Mouse (Mus musculus) midbrain, embryonic 13.5 days (tissue): ENCODE measurements around the gene Hormad1. TPM values are rescaled to one million over a fixed set of nuclear protein-coding genes. Genes with fewer than 3 reads are reported as not detected.
A peak's percentile ranks its signal among the peaks of the same experiment; 100 is the strongest.
"Not testable (repeated sequence)": the region's sequence is repeated elsewhere in the genome, so short reads cannot be mapped to it uniquely, and the experiment has no call there.

Experiments used
- ATAC-seq: fragments of 200-750 bp; cut with Nextera tagmentation; 2 replicates; pipeline ENCODE4 v1.8.0; 2017; ENCODE audit warnings: mild to moderate bottlenecking, moderate TSS enrichment, moderate library complexity
- H3K27ac ChIP-seq: fragments of 300-500 bp; sonication (generic); 2 replicates; pipeline ENCODE4 v1.5.1; 2015; ENCODE audit warnings: inconsistent platforms, mild to moderate bottlenecking, moderate library complexity
- H3K27me3 ChIP-seq: fragments of 300-500 bp; sonication (generic); 2 replicates; pipeline ENCODE4 v1.6.1; 2015; ENCODE audit warnings: mild to moderate bottlenecking, inconsistent platforms
- H3K36me3 ChIP-seq: fragments of 300-500 bp; sonication (generic); 2 replicates; pipeline ENCODE4 v1.6.1; 2015; ENCODE audit warnings: mild to moderate bottlenecking, inconsistent platforms
- H3K4me1 ChIP-seq: fragments of 300-500 bp; sonication (generic); replicated peaks from 2 replicates; pipeline ENCODE4 v1.6.1; 2015; ENCODE audit warnings: inconsistent platforms
- H3K4me2 ChIP-seq: fragments of 300-500 bp; sonication (generic); replicated peaks from 2 replicates; pipeline ENCODE4 v1.6.1; 2015; ENCODE audit warnings: moderate library complexity, mild to moderate bottlenecking, inconsistent platforms
- H3K4me3 ChIP-seq: fragments of 300-500 bp; sonication (generic); replicated peaks from 2 replicates; pipeline ENCODE4 v1.5.1; 2015; ENCODE audit warnings: mild to moderate bottlenecking, inconsistent platforms
- H3K9ac ChIP-seq: fragments of 300-500 bp; sonication (generic); replicated peaks from 2 replicates; pipeline ENCODE4 v1.6.1; 2015; ENCODE audit warnings: mild to moderate bottlenecking, inconsistent platforms
- H3K9me3 ChIP-seq: fragments of 300-500 bp; sonication (generic); 2 replicates; pipeline ENCODE4 v1.6.1; 2016; ENCODE audit warnings: mild to moderate bottlenecking, inconsistent platforms
- WGBS: fragments of 180-500 bp; shearing (Covaris S2); methylation state at CpG from one replicate; pipeline ENCODE4 v1.1.7; 2015; 5-methylcytosine and 5-hydroxymethylcytosine counted together
- polyA plus RNA-seq: library from polyadenylated mRNA; unstranded; fragments of >200 nt; fragmentation: Nextera tagmentation; extraction: Ambion mirVana; gene quantifications from 2 replicates; pipeline ENCODE4 v1.2.1, GENCODE M21; 2015

The Hormad1 gene
- polyA plus RNA-seq, 1 experiment from 2014 or later: not detected

DNA sequence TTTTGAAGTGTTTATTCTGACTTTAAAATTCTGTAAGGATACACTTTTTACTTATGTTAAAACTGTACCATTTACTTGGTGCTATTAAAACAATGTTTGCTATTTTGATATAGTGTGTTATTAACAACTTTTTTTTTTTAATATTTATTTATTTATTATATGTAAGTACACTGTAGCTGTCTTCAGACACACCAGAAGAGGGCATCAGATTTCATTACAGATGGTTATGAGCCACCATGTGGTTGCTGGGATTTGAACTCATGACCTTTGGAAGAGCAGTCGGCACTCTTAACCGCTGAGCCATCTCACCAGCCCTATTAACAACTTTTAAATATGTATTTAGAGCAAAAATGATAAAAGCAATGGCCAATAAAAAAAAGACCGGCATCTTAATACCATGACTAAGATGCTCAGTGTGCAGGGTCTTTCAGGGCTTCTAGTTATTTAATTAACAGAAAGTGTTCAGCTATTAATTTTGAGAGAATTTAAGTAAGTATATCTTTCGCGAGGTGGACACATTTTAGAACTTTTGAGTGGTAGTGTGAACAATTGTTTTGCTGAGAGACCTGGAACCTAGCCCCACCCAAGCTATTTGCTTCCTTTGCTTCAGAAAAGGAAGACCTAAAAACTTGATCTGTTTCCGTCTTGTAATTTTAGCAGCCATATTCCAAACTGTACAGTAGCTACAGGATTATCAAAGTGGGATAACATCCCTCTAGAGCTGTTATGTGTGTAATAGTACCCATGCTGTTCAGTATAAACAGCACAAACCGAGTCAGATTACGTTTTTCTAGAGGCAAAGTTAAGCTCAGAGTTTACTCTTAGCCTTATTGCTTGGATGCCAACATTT lies 28.5 kb downstream of the Hormad1 start:
- peak overlapping the region; percentile 85 for H3K4me3 ChIP-seq
- no peak overlapping the region for H3K9ac ChIP-seq
- H3K4me2 ChIP-seq: peak overlapping the region; percentile 58
- no peak for ATAC-seq
- peaks cover 9% of the 10 kb centered on the region for H3K36me3 ChIP-seq
- peak overlapping the region; percentile 59; the same call in 1 of the 2 replicates for H3K27ac ChIP-seq
- no peaks in the 10 kb centered on the region for H3K9me3 ChIP-seq
- WGBS: 53% methylated on average over 8 of the region's 8 CpGs
- peaks cover 15% of the 10 kb centered on the region for H3K4me1 ChIP-seq
- H3K27me3 ChIP-seq: no peaks in the 10 kb centered on the region

- H3K4me3 ChIP-seq: peak within 1 kb of the TSS; percentile 85
- no peaks in the 10 kb centered on the region for H3K27me3 ChIP-seq
- peak; percentile 100 for ATAC-seq
- peaks cover 11% of the 10 kb centered on the region for H3K36me3 ChIP-seq
- peak within 1 kb of the TSS; percentile 64 for H3K27ac ChIP-seq
- peak within 1 kb of the TSS; percentile 71 for H3K4me2 ChIP-seq
- H3K9me3 ChIP-seq: no peaks in the 10 kb centered on the region
- WGBS: 0% methylated on average over 12 of the region's 12 CpGs
- peaks cover 15% of the 10 kb centered on the region for H3K4me1 ChIP-seq
- peak within 1 kb of the TSS; percentile 77 for H3K9ac ChIP-seq
Observed at GRCm38 (mm10) chr3:95588604-95589086, 29.2 kb downstream of the Hormad1 start, which contains the start of gene Golph3l. Gene Golph3l, plus strand, starts transcription at chr3:95588934.

GRCm38 (mm10) chr3:95598734-95599133 lies 39.3 kb downstream of the Hormad1 start:
- Histone ChIP-seq H3K27ac (no peak overlapping the region), H3K9ac (no peak overlapping the region), H3K4me3 (no peak overlapping the region), H3K27me3 (no peaks in the 10 kb centered on the region), H3K36me3 (peaks cover 33% of the 10 kb centered on the region), H3K4me1 (no peaks in the 10 kb centered on the region), H3K9me3 (no peaks in the 10 kb centered on the region), H3K4me2 (no peak overlapping the region)
- ATAC-seq: no peak

DNA sequence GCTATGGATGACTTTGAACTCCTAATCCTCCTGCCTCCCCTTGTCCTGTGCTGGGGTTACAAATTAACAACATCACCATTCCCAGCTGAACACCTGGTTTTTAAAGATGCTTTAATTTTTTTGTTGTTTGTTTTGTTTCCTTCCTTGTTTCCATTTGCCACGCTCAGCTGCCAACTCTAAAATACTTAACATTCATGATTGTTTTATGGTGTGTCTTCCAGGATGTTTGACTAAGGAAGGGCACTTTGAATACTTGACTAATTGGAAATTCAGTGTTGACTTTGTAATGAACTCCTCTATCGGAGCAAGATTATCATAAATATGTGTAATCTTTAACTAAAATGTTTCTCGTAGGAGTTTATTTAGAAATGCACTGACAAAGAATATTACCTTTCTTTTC lies 41.8 kb downstream of the Hormad1 start:
- H3K9ac ChIP-seq: no peak overlapping the region
- no peak for ATAC-seq
- H3K4me3 ChIP-seq: no peak overlapping the region
- H3K27ac ChIP-seq: no peak overlapping the region
- H3K4me1 ChIP-seq: no peaks in the 10 kb centered on the region
- no peaks in the 10 kb centered on the region for H3K27me3 ChIP-seq
- H3K4me2 ChIP-seq: no peak overlapping the region
- WGBS: 95% methylated on average over 3 of the region's 3 CpGs
- H3K36me3 ChIP-seq: peaks cover 26% of the 10 kb centered on the region
- no peaks in the 10 kb centered on the region for H3K9me3 ChIP-seq

DNA sequence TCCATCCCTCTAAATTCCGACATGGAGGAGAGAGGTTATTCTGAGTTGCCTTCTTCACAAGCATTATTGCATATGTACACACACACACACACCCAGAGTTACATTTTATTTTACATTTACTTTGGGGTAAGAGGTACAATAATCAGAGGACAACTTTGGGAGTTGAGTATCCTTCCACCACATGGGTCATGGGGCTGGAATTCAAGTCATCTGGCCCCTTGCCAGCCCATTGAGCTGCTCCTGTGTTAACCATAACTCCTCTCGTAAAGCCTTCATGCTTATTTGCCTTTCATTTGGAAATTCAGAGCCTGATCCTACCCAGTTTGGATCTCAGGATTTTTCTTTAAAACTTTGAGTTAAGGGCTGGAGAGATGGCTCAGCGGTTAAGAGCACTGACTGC lies 46.6 kb downstream of the Hormad1 start:
- Histone ChIP-seq H3K27ac (no peak overlapping the region), H3K9ac (no peak overlapping the region), H3K4me3 (no peak overlapping the region), H3K4me1 (no peaks in the 10 kb centered on the region), H3K4me2 (no peak overlapping the region), H3K9me3 (no peaks in the 10 kb centered on the region), H3K27me3 (no peaks in the 10 kb centered on the region), H3K36me3 (peaks cover 49% of the 10 kb centered on the region)
- no peak for ATAC-seq
- WGBS: 84% methylated on average over 3 of the region's 3 CpGs

GRCm38 (mm10) chr3:95609195-95609594 lies 49.7 kb downstream of the Hormad1 start:
- Histone ChIP-seq H3K9ac (no peak overlapping the region), H3K9me3 (no peaks in the 10 kb centered on the region), H3K27ac (no peak overlapping the region), H3K4me2 (no peak overlapping the region), H3K4me3 (no peak overlapping the region), H3K4me1 (no peaks in the 10 kb centered on the region), H3K27me3 (no peaks in the 10 kb centered on the region), H3K36me3 (peaks cover 56% of the 10 kb centered on the region)
- no peak for ATAC-seq
- 80% methylated on average over 3 of the region's 3 CpGs for WGBS

DNA sequence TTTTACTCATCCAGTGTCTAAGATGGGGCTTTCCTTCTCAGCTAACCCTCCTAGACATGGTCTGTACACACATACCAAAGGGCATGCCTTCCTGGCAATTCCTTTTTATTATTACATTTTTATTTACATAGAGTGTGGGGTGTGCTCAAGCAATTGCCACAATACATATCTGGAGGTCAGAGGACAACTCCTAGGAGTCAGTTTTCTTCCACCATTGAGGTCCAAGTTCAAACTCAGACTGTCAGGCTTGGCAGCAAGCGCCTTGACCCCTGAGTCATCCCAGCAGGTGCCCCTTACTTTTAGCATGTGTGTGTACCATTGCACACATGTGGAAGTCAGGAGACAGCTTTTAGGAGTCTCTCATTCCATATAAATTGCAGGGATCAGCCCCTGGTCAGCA lies 54.5 kb downstream of the Hormad1 start:
- 100% methylated on average over 1 of the region's 1 CpGs for WGBS
- no peak for ATAC-seq
- H3K36me3 ChIP-seq: peaks cover 56% of the 10 kb centered on the region

DNA sequence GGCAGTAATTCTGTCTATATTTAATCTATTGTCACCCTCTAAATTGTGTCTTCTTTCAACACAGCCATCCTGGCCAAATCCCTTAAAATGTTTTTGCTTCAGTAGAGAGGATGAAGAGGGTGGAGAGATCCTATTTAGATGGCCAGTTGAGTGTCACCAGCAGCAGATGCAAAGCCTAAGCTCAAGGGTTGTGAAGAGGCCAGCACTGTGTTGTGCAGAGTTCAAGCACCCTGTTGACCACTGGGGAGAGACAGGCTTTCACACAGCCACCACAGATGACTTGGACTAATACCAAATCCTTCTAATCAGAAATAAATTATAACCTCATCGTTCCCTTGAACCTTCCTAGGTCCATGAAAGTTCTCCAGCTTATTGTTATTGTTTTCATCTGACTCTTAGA lies 59.0 kb downstream of the Hormad1 start:
- Histone ChIP-seq H3K36me3 (peaks cover 51% of the 10 kb centered on the region), H3K9me3 (no peaks in the 10 kb centered on the region), H3K27ac (no peak overlapping the region), H3K9ac (no peak overlapping the region), H3K4me2 (no peak overlapping the region), H3K27me3 (no peaks in the 10 kb centered on the region), H3K4me3 (no peak overlapping the region), H3K4me1 (0 out of 2 replicates have a peak, but pooled peaks cover under 1% of the 10 kb centered on the region)
- 97% methylated on average over 1 of the region's 1 CpGs for WGBS
- no peak for ATAC-seq

More for the DNA sequence above, 54.5 kb downstream of the Hormad1 start:
- Histone ChIP-seq H3K27ac (no peak overlapping the region), H3K9ac (no peak overlapping the region), H3K4me1 (no peaks in the 10 kb centered on the region), H3K27me3 (no peaks in the 10 kb centered on the region), H3K4me2 (no peak overlapping the region), H3K9me3 (no peaks in the 10 kb centered on the region), H3K4me3 (no peak overlapping the region)

DNA sequence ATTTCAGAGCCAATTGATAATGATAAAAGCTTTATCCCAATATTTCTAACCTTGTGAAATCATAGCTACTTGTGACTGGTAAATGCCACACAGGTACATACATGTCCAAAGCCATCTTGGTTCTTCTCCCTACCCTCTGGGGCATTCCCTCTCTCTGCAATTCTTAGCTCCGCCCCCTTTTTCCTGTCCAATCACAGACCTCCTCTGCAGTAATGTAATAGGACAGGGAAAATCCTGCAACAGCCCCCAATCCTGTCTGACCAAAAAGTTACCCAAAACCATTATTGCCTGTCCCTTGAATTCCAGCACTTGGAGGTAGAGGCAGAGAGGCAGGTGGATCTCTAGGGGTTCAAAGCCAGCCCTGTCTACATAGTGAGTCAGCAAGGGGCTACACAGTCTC lies 61.8 kb downstream of the Hormad1 start:
- Histone ChIP-seq H3K9me3 (no peaks in the 10 kb centered on the region), H3K4me2 (no peak overlapping the region), H3K27me3 (no peaks in the 10 kb centered on the region), H3K4me1 (peaks cover 10% of the 10 kb centered on the region), H3K4me3 (no peak overlapping the region), H3K36me3 (peaks cover 38% of the 10 kb centered on the region), H3K9ac (no peak overlapping the region), H3K27ac (no peak overlapping the region)
- 83% methylated on average over 1 of the region's 1 CpGs for whole genome bisulfite sequencing
- no peak for ATAC-seq

- not testable (repeated sequence) for ATAC-seq, H3K27me3 ChIP-seq, H3K9ac ChIP-seq, H3K4me2 ChIP-seq, H3K4me3 ChIP-seq, H3K9me3 ChIP-seq, H3K27ac ChIP-seq
- H3K4me1 ChIP-seq: peaks cover 22% of the 10 kb centered on the region
- H3K36me3 ChIP-seq: peaks cover 36% of the 10 kb centered on the region
- WGBS: 95% methylated on average over 20 of the region's 20 CpGs
Observed at GRCm38 (mm10) chr3:95622421-95622820, 62.9 kb downstream of the Hormad1 start.

- Histone ChIP-seq H3K4me2 (no peak overlapping the region), H3K4me1 (peaks cover 29% of the 10 kb centered on the region), H3K36me3 (peaks cover 38% of the 10 kb centered on the region), H3K27me3 (no peaks in the 10 kb centered on the region), H3K4me3 (no peak overlapping the region), H3K9me3 (no peaks in the 10 kb centered on the region), H3K9ac (no peak overlapping the region), H3K27ac (no peak overlapping the region)
- ATAC-seq: no peak
- WGBS: 60% methylated on average over 2 of the region's 2 CpGs
Observed at GRCm38 (mm10) chr3:95623551-95623950, 64.1 kb downstream of the Hormad1 start.

GRCm38 (mm10) chr3:95623991-95624515 lies 64.6 kb downstream of the Hormad1 start:
- 0 out of 2 replicates have a peak, but pooled peaks have one; percentile 2 for ATAC-seq
- not testable (repeated sequence) for H3K9ac ChIP-seq

More at GRCm38 (mm10) chr3:95623991-95624515, 64.6 kb downstream of the Hormad1 start:
- H3K9me3 ChIP-seq, H3K27me3 ChIP-seq: not testable (repeated sequence)
- peak overlapping the region; percentile 34 for H3K4me3 ChIP-seq
- H3K4me1 ChIP-seq: peaks cover 29% of the 10 kb centered on the region
- peak overlapping the region; percentile 73 for H3K27ac ChIP-seq
- H3K36me3 ChIP-seq: peaks cover 40% of the 10 kb centered on the region
- WGBS: 75% methylated on average over 5 of the region's 5 CpGs
- H3K4me2 ChIP-seq: peak overlapping the region; percentile 50
